Mouse (Mus musculus): ENCODE results near the gene Slc25a35. TPM values are rescaled to one million over a fixed set of nuclear protein-coding genes. Genes with fewer than 3 reads are reported as not detected.
A peak's percentile ranks its signal among the peaks of the same experiment; 100 is the strongest.
"Not testable (repeated sequence)": the region's sequence is repeated elsewhere in the genome, so short reads cannot be mapped to it uniquely, and the experiment has no call there.

Slc25a35 gene
- total RNA-seq, 1 experiment from 2014 or later = 2.3 TPM

DNA sequence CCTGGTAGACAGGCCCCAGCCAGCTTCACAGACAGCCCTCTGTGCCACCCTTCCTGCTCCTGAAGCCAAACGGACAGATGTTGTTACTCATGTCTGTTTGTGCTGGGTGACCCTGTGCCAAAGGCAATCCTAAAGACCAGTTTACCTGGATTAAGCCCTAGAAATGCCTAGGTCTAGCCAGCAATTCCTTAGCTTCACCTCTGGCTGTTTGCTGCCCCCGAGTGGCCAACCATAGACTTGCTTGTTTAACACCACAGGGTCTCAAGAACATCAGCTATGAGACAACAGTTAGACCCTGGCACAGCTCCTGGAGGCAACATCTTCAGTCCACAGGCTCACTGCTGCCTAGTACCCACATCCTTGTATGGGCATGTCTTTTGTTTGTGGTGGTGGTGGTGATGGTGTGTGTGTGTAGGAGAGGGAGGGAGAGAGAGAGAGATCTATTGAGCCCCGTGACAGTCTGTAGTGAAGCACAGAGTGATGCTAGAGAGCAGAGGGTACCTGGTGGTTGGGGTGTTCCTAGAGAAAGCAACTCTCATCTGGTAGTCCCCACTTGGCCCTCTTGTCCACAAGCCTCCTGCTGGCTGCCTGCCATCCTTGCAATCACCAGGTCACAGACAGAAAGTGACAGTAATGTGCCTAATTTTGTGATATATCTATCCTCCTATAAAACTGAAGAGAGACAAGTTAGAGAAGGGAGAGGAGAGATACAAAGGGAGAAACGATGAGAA lies 14.9 kb downstream of the Slc25a35 start:
- ATAC-seq (replicated peaks in 1 of 2; ENCODE audit: insufficient read depth in 1 of 2, low FRiP score in 2 of 2, low TSS enrichment in 1 of 2, low read depth in 1 of 2, poor library complexity in 2 of 2, severe bottlenecking in 2 of 2) = peak; percentile 77 to 79

- no peak for ATAC-seq (replicated peaks in 1 of 2; ENCODE audit: insufficient read depth in 1 of 2, low FRiP score in 2 of 2, low TSS enrichment in 1 of 2, low read depth in 1 of 2, poor library complexity in 2 of 2, severe bottlenecking in 2 of 2)
Observed at GRCm38 (mm10) chr11:68987365-68987882, 19.5 kb downstream of the Slc25a35 start.

DNA sequence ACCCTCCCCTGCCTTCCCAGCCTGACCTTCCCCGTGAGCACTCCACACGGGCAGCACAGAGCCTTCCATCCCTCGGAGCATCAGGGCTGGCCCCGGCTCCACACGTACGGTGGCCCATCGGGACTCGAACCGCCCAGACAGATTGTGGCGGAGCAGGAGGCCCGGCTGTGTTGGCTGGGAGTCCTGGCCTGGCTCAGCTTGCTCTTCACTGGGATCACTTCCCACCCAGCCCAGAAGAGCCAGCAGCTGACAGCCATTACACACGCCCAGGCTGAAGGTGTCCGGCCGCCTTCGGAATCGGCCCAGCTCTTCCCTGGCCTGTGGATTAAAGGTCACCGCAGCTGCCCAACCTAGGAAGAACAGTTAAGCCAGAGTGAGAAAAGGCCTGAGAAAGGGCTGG lies 20.4 kb downstream of the Slc25a35 start:
- no peak for ATAC-seq (replicated peaks in 1 of 2; ENCODE audit: insufficient read depth in 1 of 2, low FRiP score in 2 of 2, low TSS enrichment in 1 of 2, low read depth in 1 of 2, poor library complexity in 2 of 2, severe bottlenecking in 2 of 2)

- ATAC-seq (replicated peaks in 1 of 2; ENCODE audit: insufficient read depth in 1 of 2, low FRiP score in 2 of 2, low TSS enrichment in 1 of 2, low read depth in 1 of 2, poor library complexity in 2 of 2, severe bottlenecking in 2 of 2) = no peak
Observed at GRCm38 (mm10) chr11:68993122-68993521, 25.2 kb downstream of the Slc25a35 start.

GRCm38 (mm10) chr11:68994377-68994776 lies 26.4 kb downstream of the Slc25a35 start:
- ATAC-seq (replicated peaks in 1 of 2; ENCODE audit: insufficient read depth in 1 of 2, low FRiP score in 2 of 2, low TSS enrichment in 1 of 2, low read depth in 1 of 2, poor library complexity in 2 of 2, severe bottlenecking in 2 of 2) = no peak

- no peak for ATAC-seq (replicated peaks in 1 of 2; ENCODE audit: insufficient read depth in 1 of 2, low FRiP score in 2 of 2, low TSS enrichment in 1 of 2, low read depth in 1 of 2, poor library complexity in 2 of 2, severe bottlenecking in 2 of 2)
Observed at GRCm38 (mm10) chr11:68997080-68997479, 29.1 kb downstream of the Slc25a35 start.

DNA sequence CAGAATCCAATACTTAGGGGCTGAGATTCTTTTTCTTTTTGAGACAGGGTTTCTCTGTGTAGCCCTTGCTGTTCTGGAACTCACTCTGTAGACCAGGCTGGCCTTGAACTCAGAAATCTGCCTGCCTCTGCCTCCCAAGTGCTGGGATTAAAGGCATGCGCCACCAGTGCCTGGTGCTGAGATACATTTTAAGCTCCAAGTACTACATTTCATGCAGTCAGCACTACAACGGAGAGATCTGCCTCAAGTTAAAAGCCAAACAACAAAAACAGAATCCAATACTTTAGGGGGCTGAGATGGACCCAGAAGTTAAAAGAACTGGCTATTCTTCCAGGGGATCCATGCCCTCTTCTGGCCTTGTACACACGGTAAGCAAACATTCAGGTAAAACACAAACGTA lies 34.9 kb downstream of the Slc25a35 start:
- ATAC-seq (replicated peaks in 1 of 2; ENCODE audit: insufficient read depth in 1 of 2, low FRiP score in 2 of 2, low TSS enrichment in 1 of 2, low read depth in 1 of 2, poor library complexity in 2 of 2, severe bottlenecking in 2 of 2) = not testable (repeated sequence)

DNA sequence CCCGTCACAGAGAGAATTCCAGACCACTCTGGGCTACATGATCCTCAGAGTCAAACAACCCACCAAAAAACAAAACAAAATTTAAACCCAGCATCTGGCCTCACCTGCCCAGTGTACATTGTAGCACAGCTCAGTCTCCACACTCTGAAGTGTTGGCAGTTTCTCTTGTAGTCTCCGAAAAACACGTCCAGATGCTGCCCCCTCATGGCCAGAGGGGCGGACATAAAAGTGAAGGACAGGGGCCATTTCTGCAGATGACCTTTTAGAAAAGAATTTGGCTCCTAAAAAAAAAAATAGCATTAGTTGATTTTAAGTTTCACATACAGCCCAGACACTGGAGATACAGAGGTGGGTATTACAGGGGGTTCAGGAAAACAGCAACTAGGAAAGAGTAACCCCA lies 35.7 kb downstream of the Slc25a35 start:
- no peak for ATAC-seq (replicated peaks in 1 of 2; ENCODE audit: insufficient read depth in 1 of 2, low FRiP score in 2 of 2, low TSS enrichment in 1 of 2, low read depth in 1 of 2, poor library complexity in 2 of 2, severe bottlenecking in 2 of 2)

GRCm38 (mm10) chr11:69005193-69005592 lies 37.3 kb downstream of the Slc25a35 start:
- ATAC-seq (replicated peaks in 1 of 2; ENCODE audit: insufficient read depth in 1 of 2, low FRiP score in 2 of 2, low TSS enrichment in 1 of 2, low read depth in 1 of 2, poor library complexity in 2 of 2, severe bottlenecking in 2 of 2) = no peak

- ATAC-seq (replicated peaks in 1 of 2; ENCODE audit: insufficient read depth in 1 of 2, low FRiP score in 2 of 2, low TSS enrichment in 1 of 2, low read depth in 1 of 2, poor library complexity in 2 of 2, severe bottlenecking in 2 of 2) = not testable (repeated sequence)
Observed at GRCm38 (mm10) chr11:69006575-69006974, 38.6 kb downstream of the Slc25a35 start.

- ATAC-seq (replicated peaks in 1 of 2; ENCODE audit: insufficient read depth in 1 of 2, low FRiP score in 2 of 2, low TSS enrichment in 1 of 2, low read depth in 1 of 2, poor library complexity in 2 of 2, severe bottlenecking in 2 of 2) = peak; percentile 87 to 95
Observed at GRCm38 (mm10) chr11:69008182-69009121, 40.5 kb downstream of the Slc25a35 start, which contains the start of gene Pfas. Gene Pfas (minus strand): TSS chr11:69008460.

GRCm38 (mm10) chr11:69009508-69009907 lies 41.6 kb downstream of the Slc25a35 start:
- no peak for ATAC-seq (replicated peaks in 1 of 2; ENCODE audit: insufficient read depth in 1 of 2, low FRiP score in 2 of 2, low TSS enrichment in 1 of 2, low read depth in 1 of 2, poor library complexity in 2 of 2, severe bottlenecking in 2 of 2)

DNA sequence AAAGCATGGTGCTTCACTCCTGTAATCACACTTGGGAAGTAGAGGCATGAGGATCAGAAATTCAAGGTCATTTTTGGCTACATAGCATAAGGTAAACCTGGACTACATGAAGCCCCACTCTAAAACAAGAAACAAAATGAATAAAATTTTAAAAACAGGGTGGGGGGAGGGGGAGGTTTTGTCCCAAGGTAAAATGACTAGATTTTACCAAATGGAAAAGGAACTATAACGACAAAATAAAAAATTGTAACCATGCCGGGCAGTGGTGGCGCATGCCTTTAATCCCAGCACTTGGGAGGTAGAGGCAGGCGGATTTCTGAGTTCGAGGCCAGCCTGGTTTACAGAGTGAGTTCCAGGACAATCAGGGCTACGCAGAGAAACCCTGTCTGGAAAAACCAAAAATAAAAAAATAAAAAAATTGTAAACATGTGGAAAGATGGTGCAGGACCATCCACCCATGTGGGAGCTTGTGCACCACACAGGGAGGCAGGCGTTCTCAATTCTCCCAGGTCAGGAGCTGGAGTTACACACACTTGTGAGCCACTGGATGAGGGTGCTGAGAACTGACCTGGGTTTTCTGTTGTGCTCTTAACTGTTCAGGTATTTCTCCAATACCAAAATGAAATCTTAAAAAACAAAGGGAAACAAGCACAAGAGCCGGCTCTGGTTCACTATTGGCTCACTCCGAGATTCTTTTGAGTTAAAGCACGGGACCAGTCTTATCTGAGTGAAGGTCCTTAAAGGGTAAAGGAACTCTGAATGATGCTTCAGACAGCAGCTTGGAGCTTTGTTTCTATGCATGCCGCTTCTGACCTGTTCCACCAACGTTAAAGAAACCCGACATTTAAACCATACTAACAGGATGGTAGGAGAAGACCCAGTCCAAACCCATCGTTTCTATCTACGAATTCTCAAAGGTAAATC lies 42.7 kb downstream of the Slc25a35 start:
- ATAC-seq (replicated peaks in 1 of 2; ENCODE audit: insufficient read depth in 1 of 2, low FRiP score in 2 of 2, low TSS enrichment in 1 of 2, low read depth in 1 of 2, poor library complexity in 2 of 2, severe bottlenecking in 2 of 2) = no peak

DNA sequence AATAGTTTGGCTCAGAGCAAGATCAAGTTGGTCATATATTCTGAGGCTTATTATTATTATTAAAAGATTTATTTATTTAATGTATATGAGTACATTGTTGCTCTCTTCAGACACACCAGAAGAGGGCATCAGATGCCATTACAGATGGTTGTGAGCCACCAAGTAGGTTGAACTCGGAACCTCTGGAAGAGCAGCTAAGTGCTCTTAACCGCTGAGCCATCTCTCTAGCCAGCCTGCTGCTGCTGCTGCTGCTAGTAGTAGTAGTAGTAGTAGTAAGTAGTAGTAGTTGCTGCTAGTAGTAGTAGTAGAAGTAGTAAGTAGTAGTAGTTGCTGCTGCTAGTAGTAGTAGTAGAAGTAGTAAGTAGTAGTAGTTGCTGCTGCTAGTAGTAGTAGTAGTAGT lies 43.5 kb downstream of the Slc25a35 start:
- not testable (repeated sequence) for ATAC-seq (replicated peaks in 1 of 2; ENCODE audit: insufficient read depth in 1 of 2, low FRiP score in 2 of 2, low TSS enrichment in 1 of 2, low read depth in 1 of 2, poor library complexity in 2 of 2, severe bottlenecking in 2 of 2)

DNA sequence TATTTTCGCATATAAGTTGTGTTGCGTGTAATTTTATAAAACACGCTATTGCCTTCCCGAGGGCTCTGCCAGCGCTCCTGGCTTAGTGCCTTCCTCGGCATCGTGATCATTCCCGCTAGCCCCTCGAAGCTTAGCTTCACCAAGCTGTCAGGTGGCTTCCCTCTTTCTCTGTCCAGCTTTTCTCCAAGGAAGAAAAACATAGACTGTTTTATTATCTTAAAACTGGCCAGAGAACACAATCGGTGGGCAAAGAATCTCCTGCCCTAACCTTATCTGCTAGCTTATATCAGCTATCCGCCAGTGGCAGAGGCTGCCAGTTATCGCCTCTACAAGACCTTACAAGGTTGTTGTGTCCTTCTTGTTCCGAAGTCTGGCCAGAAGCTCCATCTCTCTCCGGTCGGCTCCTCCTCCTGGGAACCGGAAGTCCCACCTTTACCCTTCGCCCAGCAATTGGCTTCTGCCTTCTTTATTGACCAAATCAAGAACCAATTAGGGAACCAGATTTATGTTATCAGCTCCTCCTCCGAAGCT lies 44.2 kb downstream of the Slc25a35 start:
- peak; percentile 46 to 68 for ATAC-seq (replicated peaks in 1 of 2; ENCODE audit: insufficient read depth in 1 of 2, low FRiP score in 2 of 2, low TSS enrichment in 1 of 2, low read depth in 1 of 2, poor library complexity in 2 of 2, severe bottlenecking in 2 of 2)

DNA sequence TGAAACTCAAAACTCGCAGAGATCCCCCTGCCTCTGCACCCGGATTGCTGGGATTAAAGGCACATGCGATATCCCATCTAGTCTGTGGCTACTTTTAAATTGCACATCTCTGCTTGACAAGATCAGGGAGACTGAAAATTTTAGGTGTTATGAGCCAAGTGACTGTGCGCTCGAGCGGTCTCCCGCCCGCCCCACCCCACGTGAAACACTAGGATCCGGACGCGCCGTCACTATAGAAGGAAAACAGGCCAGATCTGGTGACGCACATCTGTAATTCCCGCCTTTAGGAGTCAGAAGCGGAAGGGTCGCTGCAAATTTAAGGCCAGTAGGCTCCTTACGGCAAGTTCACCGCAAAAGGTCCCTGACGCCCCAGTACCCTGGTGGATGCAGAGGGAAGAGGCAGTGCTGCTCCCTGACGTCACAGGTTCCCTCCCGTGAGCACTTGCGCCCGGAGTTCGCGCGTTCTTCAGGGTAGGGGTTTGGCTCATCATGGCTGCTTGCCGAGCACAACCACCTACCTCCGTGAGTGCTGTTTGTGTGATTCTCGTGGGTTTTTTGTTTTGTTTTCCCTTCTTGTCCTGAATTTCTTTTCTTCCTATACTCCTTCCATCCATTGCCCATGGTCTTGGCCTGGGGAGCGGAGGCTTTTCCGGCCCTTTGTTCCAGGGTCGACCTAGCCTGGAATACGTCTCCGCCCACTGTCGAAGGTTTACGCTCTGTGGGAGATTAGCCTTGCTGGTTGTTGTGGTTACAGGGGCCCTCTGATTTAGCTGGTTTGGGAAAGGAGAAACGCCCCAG lies 47.9 kb downstream of the Slc25a35 start, which contains the start of gene Ctc1:
Gene Ctc1, plus strand, starts transcription at position 268 of the 798 bp plus-strand sequence.
- ATAC-seq (replicated peaks in 1 of 2; ENCODE audit: insufficient read depth in 1 of 2, low FRiP score in 2 of 2, low TSS enrichment in 1 of 2, low read depth in 1 of 2, poor library complexity in 2 of 2, severe bottlenecking in 2 of 2) = peak; percentile 96

Measured in hematopoietic stem cell, adult 5-6 weeks (primary cell).